Mouse (Mus musculus) myocyte (in vitro differentiated cells): ENCODE results near the gene 9330159F19Rik. TPM values are rescaled to one million over a fixed set of nuclear protein-coding genes. Genes with fewer than 3 reads are reported as not detected.
A peak's percentile ranks its signal among the peaks of the same experiment; 100 is the strongest.

Experiments used
- H3K27me3 ChIP-seq: one replicate; pipeline ENCODE4 v1.6.1; 2011; ENCODE audit not compliant: control insufficient read depth, insufficient read depth, insufficient read length
- H3K36me3 ChIP-seq: one replicate; pipeline ENCODE4 v1.6.1; 2011; ENCODE audit not compliant: control insufficient read depth, insufficient read depth
- H3K4me2 ChIP-seq: one replicate; pipeline ENCODE4 v1.6.1; 2011; ENCODE audit warnings: low read depth, control low read depth
- H3K4me3 ChIP-seq: one replicate; pipeline ENCODE4 v1.5.1; 2011; ENCODE audit warnings: mild to moderate bottlenecking, control low read depth, moderate library complexity
- H3K79me2 ChIP-seq: one replicate; pipeline ENCODE4 v1.6.1; 2011; ENCODE audit not compliant: control insufficient read depth, insufficient read depth
- H3ac ChIP-seq: one replicate; pipeline ENCODE4 v1.6.1; 2011; ENCODE audit not compliant: control insufficient read depth, insufficient read length
- CEBPB ChIP-seq: IDR thresholded peaks from 2 replicates; pipeline ENCODE4 v1.6.1; 2011; ENCODE audit warnings: mild to moderate bottlenecking, moderate library complexity; ENCODE audit not compliant: poor library complexity, insufficient read depth, severe bottlenecking
- E2F4 ChIP-seq: IDR thresholded peaks from one replicate; pipeline ENCODE4 v1.6.1; 2011; ENCODE audit warnings: mild to moderate bottlenecking, control low read depth, moderate library complexity; ENCODE audit not compliant: insufficient read depth
- MAX ChIP-seq: IDR thresholded peaks from one replicate; pipeline ENCODE4 v1.6.1; 2011; ENCODE audit warnings: low read depth, mild to moderate bottlenecking, control low read depth
- MYOD1 ChIP-seq, 3 experiments: IDR thresholded peaks; one replicate each; pipeline ENCODE4 v1.6.1; 2011; ENCODE audit warnings: control low read depth in 2 of 3, low read depth in 2 of 3, mild to moderate bottlenecking in 2 of 3, moderate library complexity in 1 of 3; ENCODE audit not compliant: insufficient read length in 2 of 3, control insufficient read depth in 1 of 3
- MYOG ChIP-seq, 3 experiments: IDR thresholded peaks; one replicate each; pipeline ENCODE4 v1.6.1; 2011; ENCODE audit warnings: control low read depth in 2 of 3, low read depth in 2 of 3, mild to moderate bottlenecking in 2 of 3; ENCODE audit not compliant: insufficient read length in 2 of 3, control insufficient read depth in 1 of 3, insufficient read depth in 1 of 3
- POLR2A ChIP-seq: IDR thresholded peaks from one replicate; pipeline ENCODE4 v1.6.1; 2011; ENCODE audit warnings: low read depth, mild to moderate bottlenecking, control low read depth, moderate library complexity; ENCODE audit not compliant: insufficient read length
- POLR2AphosphoS2 ChIP-seq: IDR thresholded peaks from one replicate; pipeline ENCODE4 v1.6.1; 2011; ENCODE audit warnings: low read depth, control low read depth; ENCODE audit not compliant: insufficient read length
- REST ChIP-seq: IDR thresholded peaks from one replicate; pipeline ENCODE4 v1.6.1; 2011; ENCODE audit warnings: mild to moderate bottlenecking, control low read depth, moderate library complexity; ENCODE audit not compliant: insufficient read depth, insufficient read length
- SRF ChIP-seq: IDR thresholded peaks from one replicate; pipeline ENCODE4 v1.6.1; 2011; ENCODE audit warnings: low read depth; ENCODE audit not compliant: control insufficient read depth, insufficient read length
- TCF12 ChIP-seq: IDR thresholded peaks from one replicate; pipeline ENCODE4 v1.6.1; 2011; ENCODE audit warnings: mild to moderate bottlenecking, control low read depth; ENCODE audit not compliant: poor library complexity, insufficient read depth, severe bottlenecking
- TCF3 ChIP-seq: IDR thresholded peaks from one replicate; pipeline ENCODE4 v1.6.1; 2011; ENCODE audit warnings: low read depth, control low read depth; ENCODE audit not compliant: insufficient read length
- USF1 ChIP-seq: IDR thresholded peaks from one replicate; pipeline ENCODE4 v1.6.1; 2011; ENCODE audit warnings: low read depth, mild to moderate bottlenecking, control low read depth, moderate library complexity
- polyA plus RNA-seq: library from polyadenylated mRNA; unstranded; fragments of >200 nt; fragmentation: generic; extraction: Trizol; gene quantifications from one replicate; pipeline ENCODE4 v1.2.1, GENCODE M21; 2012; ENCODE audit warnings: missing spikeins

9330159F19Rik gene
- polyA plus RNA-seq, result 1.5 TPM

DNA sequence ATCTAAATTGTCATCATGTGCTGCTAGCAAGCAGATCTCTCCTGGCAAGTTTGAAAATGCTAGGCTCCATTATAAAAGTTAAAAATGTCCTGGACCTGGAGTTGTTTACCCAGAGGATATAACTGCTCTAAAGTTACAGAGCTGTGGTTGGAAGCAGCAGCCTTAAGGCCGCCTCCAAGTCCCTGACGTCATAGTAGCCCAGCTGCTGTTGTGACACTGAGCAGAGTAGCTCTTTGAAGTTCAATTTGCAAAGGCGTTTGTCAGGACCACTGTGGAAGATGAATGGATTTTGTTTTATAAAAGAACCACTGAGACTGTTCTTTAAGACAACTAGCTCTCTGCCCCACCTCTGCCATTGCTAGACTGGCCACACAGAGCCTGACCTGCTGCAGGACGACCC, at the start of gene 9330159F19Rik:
TSS of gene 9330159F19Rik (plus strand) at position 154 of the 400 bp plus-strand sequence.
- H3K79me2 ChIP-seq, result no peaks in the 10 kb centered on the region
- H3K36me3 ChIP-seq, result no peaks in the 10 kb centered on the region
- no peaks in the 10 kb centered on the region for H3K27me3 ChIP-seq
- H3K4me2 ChIP-seq, result peak within 1 kb of the TSS; percentile 88
- peak in 2 of 3 experiments; percentile 58 to 65 for TF ChIP-seq MYOG (IDR thresholded peaks at IDR 0.05; ENCODE audit: control insufficient read depth in 1 of 3, insufficient read depth in 1 of 3, insufficient read length in 2 of 3, low read depth in 2 of 3)
- TF ChIP-seq USF1, result no peak
- TF ChIP-seq MYOD1 (IDR thresholded peaks at IDR 0.05; ENCODE audit: control insufficient read depth in 1 of 3, insufficient read length in 2 of 3, low read depth in 2 of 3), result peak; percentile 60 to 74 (median 60)
- H3ac ChIP-seq, result no peak within 1 kb of the TSS
- peak within 1 kb of the TSS; percentile 8 for H3K4me3 ChIP-seq

DNA sequence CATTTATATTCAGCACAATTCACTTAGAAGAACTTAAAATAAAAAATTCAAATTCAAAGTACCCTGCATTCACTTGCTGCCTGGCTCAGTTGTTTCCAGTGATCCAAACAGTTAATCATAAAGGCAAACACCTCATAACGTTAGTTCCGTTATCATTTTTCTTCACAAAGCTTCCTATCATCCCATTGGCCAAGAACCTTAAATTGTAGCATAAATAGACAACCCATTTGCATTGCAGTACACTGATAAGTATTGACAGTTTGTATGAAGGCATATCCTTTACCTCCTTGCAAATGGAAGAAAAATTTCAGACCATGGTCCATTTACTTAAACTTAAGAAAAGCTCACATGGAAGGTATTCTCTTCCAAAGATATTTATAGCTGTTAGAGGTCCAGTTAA, 49.7 kb upstream of the 9330159F19Rik start:
- TF ChIP-seq REST, result no peak
- no peak for TF ChIP-seq TCF12
- no peak for TF ChIP-seq SRF
- TF ChIP-seq POLR2AphosphoS2, result no peak
- no peak for TF ChIP-seq TCF3
- TF ChIP-seq MYOG (IDR thresholded peaks at IDR 0.05; ENCODE audit: control insufficient read depth in 1 of 3, insufficient read depth in 1 of 3, insufficient read length in 2 of 3, low read depth in 2 of 3), result no peak
- no peak for TF ChIP-seq CEBPB
- TF ChIP-seq POLR2A, result no peak
- no peak for TF ChIP-seq MYOD1 (IDR thresholded peaks at IDR 0.05; ENCODE audit: control insufficient read depth in 1 of 3, insufficient read length in 2 of 3, low read depth in 2 of 3)
- no peak for TF ChIP-seq MAX
- TF ChIP-seq USF1, result no peak
- peaks cover 5% of the 10 kb centered on the region for H3K36me3 ChIP-seq
- H3ac ChIP-seq, result no peak overlapping the region

DNA sequence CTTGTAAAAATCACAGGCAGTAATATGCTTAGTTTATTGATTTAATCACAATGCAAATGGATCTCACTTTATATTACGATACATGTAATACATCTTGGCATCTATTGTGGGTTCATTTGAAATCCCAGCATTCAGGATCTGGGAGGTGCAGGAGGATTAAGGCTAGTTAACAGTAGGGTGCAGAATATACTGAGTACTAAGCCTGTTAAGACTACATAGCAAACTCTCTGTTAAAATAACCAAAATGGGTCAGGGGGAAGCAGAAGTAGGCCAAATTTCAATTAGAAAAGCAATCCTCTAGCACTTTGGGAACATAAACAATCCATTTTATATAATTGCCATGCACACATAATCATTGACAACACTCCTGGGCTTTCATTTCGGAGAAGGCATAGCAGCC, 37.6 kb upstream of the 9330159F19Rik start:
- TF ChIP-seq POLR2A, result no peak
- no peak for TF ChIP-seq USF1
- no peak for TF ChIP-seq TCF12
- no peak for TF ChIP-seq POLR2AphosphoS2
- TF ChIP-seq MYOG (IDR thresholded peaks at IDR 0.05; ENCODE audit: control insufficient read depth in 1 of 3, insufficient read depth in 1 of 3, insufficient read length in 2 of 3, low read depth in 2 of 3), result no peak
- no peak for TF ChIP-seq CEBPB
- TF ChIP-seq SRF, result no peak
- TF ChIP-seq MAX, result no peak
- no peak for TF ChIP-seq TCF3
- no peak for TF ChIP-seq MYOD1 (IDR thresholded peaks at IDR 0.05; ENCODE audit: control insufficient read depth in 1 of 3, insufficient read length in 2 of 3, low read depth in 2 of 3)
- no peak for TF ChIP-seq E2F4
- no peak for TF ChIP-seq REST
- no peak overlapping the region for H3K4me2 ChIP-seq
- no peaks in the 10 kb centered on the region for H3K79me2 ChIP-seq
- no peak overlapping the region for H3K4me3 ChIP-seq
- no peaks in the 10 kb centered on the region for H3K36me3 ChIP-seq
- H3ac ChIP-seq, result no peak overlapping the region
- H3K27me3 ChIP-seq, result no peaks in the 10 kb centered on the region

More for the DNA sequence above, 49.7 kb upstream of the 9330159F19Rik start:
- Histone ChIP-seq H3K4me3 (no peak overlapping the region), H3K27me3 (no peaks in the 10 kb centered on the region), H3K79me2 (no peaks in the 10 kb centered on the region), H3K4me2 (no peak overlapping the region)

DNA sequence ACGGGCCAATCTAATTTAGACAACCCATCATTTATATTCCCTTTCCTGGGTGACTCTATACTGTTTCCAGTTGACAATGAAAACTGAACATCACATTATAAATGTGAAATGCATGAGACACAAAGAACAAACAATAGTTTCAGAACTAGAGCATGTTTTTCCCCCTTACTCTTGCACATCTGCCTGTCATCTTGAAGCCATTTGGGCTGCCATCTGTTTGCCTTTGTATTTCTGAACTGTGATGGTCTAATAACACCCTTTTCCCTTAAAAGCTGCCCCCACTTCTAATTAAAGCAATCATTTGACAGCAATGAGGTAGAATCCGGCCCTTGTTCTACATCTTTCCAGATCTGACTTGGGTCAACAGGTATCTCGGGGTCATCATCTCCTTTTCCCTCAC, 35.8 kb upstream of the 9330159F19Rik start:
- TF ChIP-seq REST (no peak), POLR2A (no peak), SRF (no peak), TCF12 (no peak), E2F4 (no peak), CEBPB (no peak), MYOG (IDR thresholded peaks at IDR 0.05; ENCODE audit: control insufficient read depth in 1 of 3, insufficient read depth in 1 of 3, insufficient read length in 2 of 3, low read depth in 2 of 3) (no peak), MYOD1 (IDR thresholded peaks at IDR 0.05; ENCODE audit: control insufficient read depth in 1 of 3, insufficient read length in 2 of 3, low read depth in 2 of 3) (no peak), USF1 (no peak), POLR2AphosphoS2 (no peak), MAX (no peak), TCF3 (no peak)
- no peaks in the 10 kb centered on the region for H3K79me2 ChIP-seq
- H3K4me3 ChIP-seq, result no peak overlapping the region
- H3K27me3 ChIP-seq, result no peaks in the 10 kb centered on the region
- no peaks in the 10 kb centered on the region for H3K36me3 ChIP-seq
- no peak overlapping the region for H3ac ChIP-seq
- H3K4me2 ChIP-seq, result no peak overlapping the region

DNA sequence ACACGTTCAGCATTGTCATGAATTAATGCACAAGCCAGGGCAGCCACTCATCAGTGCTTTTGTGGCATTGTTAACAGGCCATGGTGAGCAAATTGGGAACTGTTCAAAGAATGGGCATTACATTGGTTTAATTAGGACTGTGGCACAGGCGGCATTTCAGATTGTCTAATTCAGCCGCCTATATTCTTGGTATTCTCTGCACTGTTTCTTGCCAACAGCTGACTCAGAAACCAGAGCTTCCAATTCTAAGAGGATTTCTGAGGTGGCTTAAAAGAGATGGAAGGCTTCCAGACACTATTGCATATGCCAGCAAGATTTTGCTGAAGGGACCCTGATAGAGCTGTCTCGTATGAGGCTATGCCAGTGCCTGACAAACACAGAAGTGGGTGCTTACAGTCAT, 34.5 kb upstream of the 9330159F19Rik start:
- no peak overlapping the region for H3K4me2 ChIP-seq
- no peaks in the 10 kb centered on the region for H3K36me3 ChIP-seq
- TF ChIP-seq CEBPB (no peak), REST (no peak), TCF3 (no peak), USF1 (no peak), TCF12 (no peak), E2F4 (no peak), MYOG (IDR thresholded peaks at IDR 0.05; ENCODE audit: control insufficient read depth in 1 of 3, insufficient read depth in 1 of 3, insufficient read length in 2 of 3, low read depth in 2 of 3) (no peak), MYOD1 (IDR thresholded peaks at IDR 0.05; ENCODE audit: control insufficient read depth in 1 of 3, insufficient read length in 2 of 3, low read depth in 2 of 3) (no peak), POLR2AphosphoS2 (no peak), MAX (no peak), POLR2A (no peak), SRF (no peak)
- no peaks in the 10 kb centered on the region for H3K27me3 ChIP-seq
- no peak overlapping the region for H3K4me3 ChIP-seq
- H3K79me2 ChIP-seq, result no peaks in the 10 kb centered on the region
- no peak overlapping the region for H3ac ChIP-seq
